Mouse (Mus musculus) embryo, embryonic 11.5 days (tissue): Measurements from ENCODE around the gene Adamts13.

Source experiments
- DNase-seq: peaks from one replicate; pipeline ENCODE4 v3.0.0-alpha.2; 2012; ENCODE audit warnings: low read depth, low spot score

Gene Adamts13

GRCm38 (mm10) chr2:26967262-26967661 is 6.0 kb upstream of the Adamts13 start:
- no peak for DNase-seq

GRCm38 (mm10) chr2:26973960-26974359 is 744 bp downstream of the Adamts13 start:
- DNase-seq, result no peak

GRCm38 (mm10) chr2:26980361-26980760 is 7.1 kb downstream of the Adamts13 start:
- no peak for DNase-seq

DNA sequence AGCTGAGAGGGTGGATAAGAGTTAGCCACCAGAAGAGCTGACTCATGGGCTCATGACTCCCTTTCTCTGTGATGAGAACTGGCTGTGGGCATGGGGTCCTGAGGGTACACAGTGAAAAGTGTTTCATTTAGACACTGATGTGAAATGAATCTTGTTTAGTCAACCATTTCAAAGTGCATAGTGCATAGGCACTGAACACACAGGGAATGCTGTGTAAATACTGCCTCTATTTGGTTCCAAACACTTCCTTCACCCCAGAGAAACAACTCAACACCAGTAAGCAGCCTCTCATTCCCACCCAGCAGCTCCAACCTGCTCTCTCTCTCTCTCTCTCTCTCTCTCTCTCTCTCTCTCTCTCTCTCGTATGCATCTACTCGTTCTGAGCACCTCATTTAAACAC is 11.0 kb downstream of the Adamts13 start:
- no peak for DNase-seq

- no peak for DNase-seq
Measured at GRCm38 (mm10) chr2:26984640-26985039, 11.4 kb downstream of the Adamts13 start.

GRCm38 (mm10) chr2:26993936-26994335 is 20.7 kb downstream of the Adamts13 start:
- no peak for DNase-seq

GRCm38 (mm10) chr2:26997498-26997897 is 24.3 kb downstream of the Adamts13 start:
- no peak for DNase-seq

GRCm38 (mm10) chr2:26997993-26998392 is 24.8 kb downstream of the Adamts13 start:
- DNase-seq, result no peak

GRCm38 (mm10) chr2:27006255-27006654 is 33.0 kb downstream of the Adamts13 start:
- DNase-seq, result no peak

GRCm38 (mm10) chr2:27007701-27008100 is 34.5 kb downstream of the Adamts13 start:
- no peak for DNase-seq

- peak; percentile 85 for DNase-seq
Measured at GRCm38 (mm10) chr2:27009714-27010244, 36.6 kb downstream of the Adamts13 start, which contains the start of gene Cacfd1. Cacfd1 (plus strand) TSS chr2:27009926.

- peak; percentile 44 for DNase-seq
Measured at GRCm38 (mm10) chr2:27017802-27018201, 44.6 kb downstream of the Adamts13 start.

DNA sequence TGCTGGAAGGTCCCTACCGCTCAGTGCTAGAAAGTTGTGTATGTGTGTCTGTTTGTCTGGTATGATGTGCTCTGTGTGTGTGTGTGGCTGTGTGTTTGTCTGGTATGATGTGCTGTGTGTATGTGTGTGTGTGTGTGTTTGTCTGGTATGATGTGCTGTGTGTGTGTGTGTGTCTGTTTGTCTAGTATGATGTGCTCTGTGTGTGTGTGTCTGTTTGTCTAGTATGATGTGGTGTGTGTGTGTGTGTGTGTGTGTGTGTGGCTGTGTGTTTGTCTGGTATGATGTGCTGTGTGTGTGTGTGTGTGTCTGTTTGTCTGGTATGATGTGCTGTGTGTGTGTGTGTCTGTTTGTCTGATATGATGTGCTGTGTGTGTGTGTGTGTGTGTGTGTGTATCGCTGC is 46.3 kb downstream of the Adamts13 start:
- no peak for DNase-seq

DNA sequence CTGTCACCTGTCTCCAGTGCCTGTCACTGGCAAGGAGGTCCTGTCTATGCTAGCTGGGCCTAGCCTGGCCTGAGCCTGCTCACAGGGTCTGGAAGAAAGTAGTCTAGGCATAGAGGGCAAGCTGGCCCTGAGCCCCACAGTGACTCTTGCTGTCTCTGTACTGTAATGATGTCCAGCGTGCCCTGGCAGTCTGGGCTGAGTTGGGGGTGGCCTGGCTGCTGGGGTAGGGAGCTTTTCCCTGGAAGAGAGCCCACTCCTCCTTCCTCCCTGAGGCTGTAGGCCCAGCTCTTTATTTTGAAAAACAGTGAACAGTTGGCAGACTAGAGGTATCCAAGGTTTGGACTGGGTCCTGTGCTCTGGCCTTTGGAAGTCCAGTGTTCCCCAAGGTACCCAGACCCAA is 47.9 kb downstream of the Adamts13 start:
- no peak for DNase-seq

GRCm38 (mm10) chr2:27022612-27023011 is 49.4 kb downstream of the Adamts13 start:
- DNase-seq, result no peak

GRCm38 (mm10) chr2:27024136-27024535 is 50.9 kb downstream of the Adamts13 start:
- no peak for DNase-seq

GRCm38 (mm10) chr2:27025545-27025944 is 52.3 kb downstream of the Adamts13 start:
- DNase-seq, result no peak

DNA sequence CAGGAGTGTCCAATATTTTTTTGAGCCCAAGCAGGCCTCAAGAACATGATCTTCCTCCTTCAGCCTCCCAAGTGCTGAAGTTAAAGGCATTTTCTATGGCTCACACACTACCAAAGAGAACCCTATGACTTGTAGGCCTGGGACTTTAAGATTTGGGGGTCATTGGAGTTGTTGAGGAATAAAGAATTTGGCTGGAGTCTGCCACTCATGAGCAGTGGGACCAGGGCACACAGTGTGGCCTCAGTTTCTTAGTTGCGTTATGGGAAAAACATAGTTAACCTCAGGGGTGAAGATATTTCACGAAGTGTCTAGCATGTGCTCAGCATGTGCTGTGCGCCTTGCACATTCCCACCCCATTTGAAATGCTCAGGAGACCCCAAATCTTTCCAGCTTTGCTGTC is 53.1 kb downstream of the Adamts13 start:
- DNase-seq, result no peak

- no peak for DNase-seq
Measured at GRCm38 (mm10) chr2:27026857-27027617, 53.8 kb downstream of the Adamts13 start.

GRCm38 (mm10) chr2:27027618-27028436 is 54.6 kb downstream of the Adamts13 start, which contains the start of gene Slc2a6:
Slc2a6 (minus strand) TSS chr2:27027998.
- DNase-seq, result peak; percentile 74

DNA sequence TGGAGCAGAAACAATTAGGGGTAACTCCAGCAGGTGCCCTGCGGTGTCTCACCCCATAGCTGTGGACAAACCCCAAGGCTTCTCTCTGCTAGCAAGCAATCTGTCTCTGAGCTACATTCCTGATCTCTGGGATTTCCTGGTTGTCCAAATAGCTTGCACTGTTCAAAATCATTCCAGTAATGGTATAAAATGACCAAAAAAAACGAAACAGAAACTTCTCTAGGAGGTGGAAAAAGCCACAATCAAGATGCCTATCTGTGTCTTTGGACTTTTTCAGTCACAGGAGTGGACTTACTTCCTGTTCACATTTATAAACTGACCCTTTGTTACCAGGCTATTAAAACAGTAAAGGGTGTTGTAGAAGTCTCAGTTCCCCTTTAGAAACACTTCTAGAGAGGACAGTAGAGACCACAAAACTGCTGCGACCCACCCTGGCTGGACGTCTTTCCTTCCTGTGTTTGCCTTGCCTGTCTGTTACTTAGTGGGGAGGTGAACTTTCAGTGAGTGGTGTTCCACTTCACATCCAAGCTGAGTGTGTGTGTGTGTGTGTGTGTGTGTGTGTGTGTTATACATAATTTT is 55.3 kb downstream of the Adamts13 start:
- DNase-seq, result no peak

DNA sequence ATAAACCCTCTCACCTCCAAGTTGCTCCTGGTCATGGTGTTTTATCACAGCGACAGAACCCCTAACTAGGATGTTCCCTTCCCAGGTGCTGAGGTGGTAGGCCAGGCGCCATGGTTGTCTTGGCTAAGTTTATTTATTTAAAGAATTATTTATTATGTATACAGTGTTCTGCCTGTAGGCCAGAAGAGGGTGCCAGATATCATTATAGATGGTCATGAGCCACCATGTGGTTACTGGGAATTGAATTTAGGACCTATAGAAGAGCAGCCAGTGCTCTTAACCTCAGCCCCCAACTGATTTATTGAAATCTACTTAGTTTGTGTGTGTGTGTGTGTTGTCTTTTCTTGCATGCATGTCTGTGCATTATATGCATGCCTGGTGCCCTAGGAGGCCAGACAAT is 59.1 kb downstream of the Adamts13 start:
- no peak for DNase-seq
